Mouse (Mus musculus) forelimb bud, embryonic 11.5 days (tissue): ENCODE measurements around the gene Olfr1276.

ENCODE experiments used
- DNase-seq: peaks from one replicate; pipeline ENCODE4 v3.0.0-alpha.2; 2012; ENCODE audit warnings: low read depth, low spot score

Olfr1276 gene

DNA sequence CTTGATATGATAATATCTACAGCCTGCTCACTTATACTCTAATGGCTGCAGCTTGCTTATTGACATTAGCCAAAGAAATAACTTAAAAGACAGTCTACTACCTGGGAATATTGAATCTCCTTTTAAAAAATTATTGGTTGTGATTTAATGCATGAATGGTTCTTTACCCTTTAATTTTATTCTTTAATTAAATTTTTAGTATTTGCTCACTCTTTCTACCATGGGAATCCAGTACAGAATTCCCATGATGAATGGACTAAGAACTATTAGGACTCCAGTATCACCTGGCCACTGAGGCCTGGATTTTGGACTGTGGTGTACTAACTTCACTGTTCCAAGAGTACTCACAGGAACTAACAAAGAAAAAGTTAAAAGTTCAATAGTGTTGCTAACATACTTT, at the start of gene Olfr1276:
Olfr1276 (plus strand) TSS at position 301 of the 400 bp plus-strand sequence.
- DNase-seq: no peak

DNA sequence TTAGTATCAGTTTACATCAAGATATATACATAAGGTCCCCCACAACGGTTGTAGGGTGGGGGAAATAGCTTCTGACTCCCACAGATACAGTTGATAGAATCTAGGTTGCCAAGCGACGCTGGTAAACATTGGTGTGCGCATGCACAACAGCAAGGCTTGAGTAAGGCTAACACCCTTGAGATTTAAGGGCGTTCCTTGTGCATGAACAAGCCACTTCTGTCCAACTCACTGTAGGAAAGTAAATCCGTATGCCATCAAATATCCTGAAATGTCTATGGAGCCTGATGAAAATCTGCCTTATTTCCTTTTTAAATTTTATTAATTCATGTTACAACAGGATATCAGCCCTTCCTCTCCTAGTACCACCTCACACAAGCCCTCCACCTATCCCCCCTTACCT, 24.8 kb upstream of the Olfr1276 start, which contains the start of gene 4930430A15Rik:
4930430A15Rik (minus strand) TSS at position 101 of the 400 bp plus-strand sequence.
- DNase-seq: no peak

DNA sequence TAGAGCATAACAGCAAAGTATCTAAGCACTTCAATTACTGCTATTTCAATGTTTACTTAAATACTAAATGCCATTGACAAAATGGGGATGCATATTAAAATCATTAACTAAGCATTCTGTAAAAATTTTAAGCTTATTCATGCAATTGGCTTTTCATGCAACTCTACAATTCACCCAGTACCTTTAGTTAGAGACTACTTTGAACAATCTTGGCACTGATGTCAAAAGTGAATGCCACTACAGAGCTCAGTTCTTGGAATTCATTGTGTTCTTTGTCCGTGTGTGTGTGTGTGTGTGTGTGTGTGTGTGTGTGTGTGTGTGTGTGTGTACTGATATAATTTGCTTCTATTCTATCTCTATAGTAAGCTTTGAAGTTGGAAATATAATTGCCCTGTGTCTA, 19.1 kb upstream of the Olfr1276 start, which contains the start of gene Olfr1275:
Olfr1275 (minus strand) TSS at position 101 of the 400 bp plus-strand sequence.
- no peak for DNase-seq

DNA sequence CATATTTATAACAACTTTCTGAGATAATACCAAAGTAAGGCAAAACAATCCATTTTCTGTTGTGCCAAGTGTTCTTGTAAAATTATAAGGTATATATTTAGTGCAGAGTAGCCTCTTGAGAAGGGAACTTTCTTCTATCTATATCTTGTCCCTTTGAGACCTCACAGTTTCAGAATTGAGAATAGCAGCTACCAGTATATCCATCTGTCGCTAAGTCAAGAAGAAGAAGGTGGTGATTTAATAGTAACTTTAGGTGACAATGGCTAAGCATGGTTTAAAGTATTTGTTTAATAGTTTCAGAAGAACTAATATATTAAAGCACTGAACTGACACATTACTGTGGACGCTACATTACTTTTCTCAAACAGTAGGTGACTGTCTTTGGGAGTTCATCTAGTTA, 19.7 kb downstream of the Olfr1276 start, which contains the start of gene Olfr1277:
Olfr1277 (minus strand) TSS at position 101 of the 400 bp plus-strand sequence.
- DNase-seq: no peak

DNA sequence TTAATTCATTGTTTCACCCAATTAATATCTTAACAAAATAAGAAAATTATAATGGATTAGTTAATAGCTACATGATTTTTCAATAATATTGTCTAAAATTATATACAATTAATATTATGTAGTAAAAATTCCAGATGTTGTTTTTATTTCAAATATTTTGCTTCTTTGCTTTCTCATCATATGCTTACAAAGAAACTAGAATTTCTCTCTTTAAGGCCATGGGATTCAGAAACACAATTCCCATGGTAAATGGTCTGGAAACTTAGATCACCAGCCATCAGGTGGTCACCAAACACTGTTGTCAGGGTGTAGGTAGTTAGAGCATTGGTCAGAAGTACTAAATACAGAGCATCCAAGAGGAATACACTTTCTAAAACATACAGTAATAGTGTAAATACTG, 35.5 kb downstream of the Olfr1276 start, which contains the start of gene Olfr1278:
Olfr1278 (plus strand) TSS at position 301 of the 400 bp plus-strand sequence.
- DNase-seq: no peak

DNA sequence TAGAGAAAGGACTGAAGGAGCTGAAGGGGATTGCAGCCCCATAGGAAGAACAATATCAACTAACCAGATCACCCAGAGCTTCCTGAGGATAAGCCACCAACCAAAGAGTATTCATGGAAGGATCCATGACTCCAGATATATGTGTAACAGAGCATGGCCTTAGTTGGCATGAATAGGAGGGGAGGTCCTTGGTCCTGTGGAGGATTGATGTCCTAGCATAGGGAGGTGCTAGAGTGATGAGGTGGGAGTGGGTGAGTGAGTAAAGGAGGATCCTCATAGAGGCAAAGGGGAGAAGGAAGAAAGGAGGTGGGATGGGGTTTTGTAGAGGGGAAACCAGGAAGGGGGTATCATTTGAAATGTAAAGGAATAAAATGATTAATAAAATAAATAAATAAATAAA, 44.2 kb downstream of the Olfr1276 start:
- DNase-seq: no peak

DNA sequence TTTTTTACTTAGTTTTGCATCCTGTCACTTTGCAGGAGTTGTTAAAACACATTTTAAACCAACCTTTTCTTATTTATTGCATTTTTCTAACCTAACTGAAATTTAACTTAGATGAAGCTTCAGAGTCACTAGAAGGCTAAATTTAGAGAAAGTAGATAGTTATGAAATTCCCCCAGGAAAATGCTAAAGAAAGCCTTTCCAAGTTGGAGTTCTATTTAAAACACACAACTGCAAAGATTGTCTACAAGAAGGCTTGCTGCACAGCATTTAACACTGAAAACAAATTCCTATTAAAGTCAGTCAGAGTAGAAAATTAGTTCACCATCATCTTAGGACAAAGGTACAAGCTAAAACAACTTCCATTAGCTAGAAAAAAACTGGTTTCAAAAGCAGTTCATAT, 46.1 kb downstream of the Olfr1276 start, which contains the start of gene Olfr1279:
Olfr1279 (plus strand) TSS at position 262 of the 400 bp plus-strand sequence.
- no peak for DNase-seq
